Mouse (Mus musculus) 3134 (cell line): ENCODE measurements around the gene Peg3.
A peak's percentile ranks its signal among the peaks of the same experiment; 100 is the strongest.

Source experiments
- DNase-seq: peaks from one replicate; pipeline ENCODE4 v3.0.0-alpha.2; 2011; ENCODE audit warnings: low spot score; ENCODE audit not compliant: insufficient read length; ENCODE audit errors: extremely low read depth

The Peg3 gene

DNA sequence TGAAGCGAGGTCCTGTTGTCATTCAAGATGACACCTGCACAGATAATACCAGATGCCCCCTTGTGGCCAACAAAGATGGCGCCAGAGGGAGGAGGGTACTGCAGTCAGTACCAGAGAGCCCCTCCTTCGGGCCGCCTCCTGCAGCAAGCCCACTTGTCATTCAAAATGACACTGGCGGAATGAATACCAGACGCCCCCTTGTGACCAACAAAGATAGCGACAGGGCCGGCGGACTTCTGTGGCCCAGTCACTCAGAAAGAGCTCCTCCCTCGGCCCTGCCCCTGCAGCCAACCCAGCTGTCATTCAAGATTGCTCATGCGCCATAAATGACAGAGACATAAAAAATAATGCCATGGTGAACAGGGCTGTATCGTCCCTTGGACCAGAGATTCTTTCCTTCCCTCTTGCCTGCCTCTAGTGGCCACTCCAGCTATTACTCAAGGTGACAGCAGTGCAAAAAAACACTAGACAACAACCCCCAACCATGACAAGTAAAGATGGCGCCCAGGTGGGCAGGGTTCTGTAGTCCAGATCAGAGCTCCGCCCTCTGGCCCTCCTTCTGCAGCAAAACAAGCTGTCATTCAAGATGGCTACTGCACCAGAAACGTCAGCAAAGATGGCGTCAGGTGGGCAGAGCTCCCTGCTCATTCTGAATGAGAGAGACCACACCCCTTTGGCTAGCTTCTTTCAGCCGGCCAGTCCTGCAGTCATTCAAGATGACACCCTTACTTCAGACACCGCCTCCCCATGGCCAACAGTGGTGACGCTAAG lies 2.7 kb downstream of the Peg3 start:
- no peak for DNase-seq

DNA sequence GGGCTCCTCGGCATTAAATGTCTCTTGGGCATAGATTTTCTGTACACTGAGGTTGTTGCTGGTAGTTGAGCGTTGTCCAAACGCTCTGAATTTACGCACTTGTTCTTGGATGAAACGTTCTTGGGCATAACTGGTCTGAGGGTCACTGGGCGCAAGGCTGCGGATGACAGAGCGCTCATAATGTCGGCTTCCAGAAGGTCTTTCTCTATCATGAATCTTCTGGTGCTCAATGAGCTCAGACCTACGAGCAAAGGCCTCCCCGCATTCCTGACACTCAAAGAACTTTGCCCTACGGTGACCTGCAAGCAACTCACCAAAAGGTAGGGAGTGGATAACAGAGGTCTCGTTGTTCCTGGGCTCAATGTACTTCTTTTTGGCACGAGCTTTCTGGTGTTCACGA lies 20.8 kb downstream of the Peg3 start:
- no peak for DNase-seq

DNA sequence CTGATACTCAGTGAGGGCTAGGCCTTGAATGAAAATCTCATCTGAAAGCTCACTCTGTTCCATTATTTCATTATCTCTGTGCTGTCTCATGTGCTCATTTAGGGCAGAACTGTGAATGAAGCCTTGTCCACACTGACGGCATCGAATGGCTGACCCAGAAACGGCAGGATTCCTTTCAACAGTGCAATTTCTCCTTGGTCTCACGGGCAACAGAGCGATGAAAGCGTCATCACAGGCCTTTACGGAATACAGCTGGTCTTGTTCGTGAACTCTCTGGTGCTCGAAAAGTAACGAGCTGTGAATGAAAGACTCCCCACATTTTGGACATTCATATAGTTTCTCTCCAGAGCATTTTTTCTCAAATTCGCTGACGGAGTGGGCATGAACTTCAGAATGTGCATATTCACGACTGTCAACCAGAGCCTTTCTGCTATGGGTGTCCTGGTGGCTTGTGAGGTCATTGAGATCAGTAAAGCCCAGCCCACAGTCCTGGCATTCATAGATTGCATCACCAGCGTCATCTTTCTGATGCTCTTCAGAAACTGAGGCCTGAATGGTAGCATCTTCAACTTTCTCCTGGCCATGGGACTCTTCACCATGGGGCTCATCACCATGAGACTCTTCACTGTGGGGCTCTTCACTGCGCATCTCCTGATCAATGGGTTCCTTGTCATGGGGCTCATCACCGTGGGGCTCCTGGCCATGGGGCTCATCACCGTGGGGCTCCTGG lies 21.6 kb downstream of the Peg3 start:
- DNase-seq: no peak

DNA sequence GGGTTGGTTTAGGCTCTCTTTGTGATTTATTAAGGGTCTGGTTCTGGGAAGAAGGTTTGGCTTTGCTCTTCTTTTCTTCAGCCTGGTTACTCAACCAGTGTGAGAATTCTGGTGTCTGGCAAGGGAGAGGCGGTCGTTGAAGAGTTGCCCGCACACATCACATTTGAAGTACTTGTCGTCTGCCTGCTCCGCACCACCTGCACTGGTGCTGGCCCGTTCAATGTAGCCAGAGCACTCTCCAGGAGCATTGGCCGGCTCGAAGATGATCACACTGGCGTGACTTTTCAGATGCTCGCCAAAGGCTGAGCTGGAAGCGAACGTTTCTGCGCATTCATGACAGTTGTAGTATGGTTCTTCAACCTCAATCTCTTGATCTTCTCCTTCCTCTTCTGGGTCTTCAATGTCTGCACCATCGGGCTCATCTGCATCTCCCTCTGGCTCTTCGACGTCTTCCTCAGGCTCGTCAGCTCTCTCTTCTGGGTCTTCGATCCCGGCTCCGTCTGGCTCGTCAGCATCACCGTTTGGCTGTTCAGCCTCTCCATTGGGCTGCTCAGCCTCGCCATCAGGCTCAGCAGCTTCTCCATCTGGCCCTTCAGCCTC lies 22.7 kb downstream of the Peg3 start:
- no peak for DNase-seq

DNA sequence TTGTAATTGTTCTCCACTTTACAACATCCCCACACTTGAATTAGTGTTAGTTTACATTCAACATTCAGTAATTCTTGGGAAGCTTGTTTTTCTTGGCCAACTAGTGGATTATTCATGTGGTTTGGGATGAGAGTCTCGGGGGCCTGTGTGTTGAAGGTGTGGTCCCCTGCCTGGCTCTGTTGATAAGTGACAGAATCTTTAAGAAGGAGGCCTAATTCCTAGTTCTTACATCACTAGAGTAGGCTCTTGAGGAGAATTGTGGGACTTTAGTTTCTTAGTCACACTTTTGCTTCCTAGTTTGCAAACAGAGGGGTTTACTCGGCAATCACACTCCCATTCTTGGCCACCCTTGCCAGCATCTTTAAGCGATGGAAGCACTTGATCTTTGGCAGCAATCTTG lies 31.0 kb downstream of the Peg3 start:
- DNase-seq: no peak

DNA sequence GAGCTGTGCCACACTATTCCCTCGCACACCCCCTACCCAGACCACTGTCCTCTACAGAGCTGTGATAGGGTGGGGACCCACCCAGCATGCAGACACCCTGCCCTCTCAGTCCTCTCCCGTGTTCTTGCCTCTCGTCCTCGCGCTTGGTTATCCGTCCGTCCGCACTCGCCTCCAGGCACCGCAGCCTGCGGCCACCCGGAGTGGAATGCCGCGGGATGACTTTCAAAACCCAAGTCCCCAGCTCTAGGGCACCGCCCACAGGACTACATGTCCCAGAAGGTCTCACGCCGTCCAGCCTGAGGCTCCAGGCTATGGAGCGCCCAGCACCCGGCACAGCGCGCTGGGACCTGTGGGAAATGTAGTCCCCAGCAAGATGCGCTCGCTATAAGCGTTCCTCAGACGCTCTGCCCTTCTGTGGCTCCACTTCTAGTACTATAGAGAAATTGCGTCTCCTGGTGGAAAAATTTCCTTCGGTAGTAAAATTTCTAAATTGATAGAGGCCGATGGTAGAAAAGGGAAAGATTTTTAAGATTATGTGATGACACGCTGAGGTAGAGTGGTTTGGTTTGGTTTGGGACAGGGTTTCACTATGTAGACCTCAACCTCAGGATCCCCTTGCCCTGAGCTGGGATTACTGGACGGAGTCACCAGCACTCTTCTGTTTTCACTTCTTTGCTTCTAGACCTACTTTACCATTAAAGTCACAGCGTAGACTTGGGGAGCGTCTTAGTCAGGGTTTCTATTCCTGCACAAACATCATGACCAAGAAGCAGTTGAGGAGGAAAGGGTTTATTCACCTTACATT lies 33.8 kb downstream of the Peg3 start, which contains the start of gene Zim1:
Zim1 (minus strand) TSS at position 210 of the 805 bp plus-strand sequence.
- peak; percentile 7 for DNase-seq

DNA sequence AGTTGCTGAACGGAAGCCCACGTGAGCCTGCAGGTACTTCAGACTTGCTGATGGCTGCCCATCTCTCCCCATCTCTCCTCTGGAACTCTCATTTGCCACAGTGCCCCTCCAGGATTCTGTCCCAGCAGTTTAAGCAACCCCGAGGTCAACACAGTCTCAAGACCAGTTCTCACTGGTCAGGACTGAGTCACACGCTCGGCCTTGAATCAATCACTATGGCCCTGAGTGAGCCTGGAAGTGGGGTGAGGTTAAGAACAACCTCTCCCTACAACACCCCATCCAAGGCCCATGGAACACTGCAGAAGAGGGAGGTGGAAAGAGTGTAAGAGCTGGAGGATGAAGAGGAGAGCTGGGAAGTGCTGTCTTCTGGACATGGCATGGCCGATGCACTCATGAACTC lies 44.7 kb downstream of the Peg3 start:
- no peak for DNase-seq

DNA sequence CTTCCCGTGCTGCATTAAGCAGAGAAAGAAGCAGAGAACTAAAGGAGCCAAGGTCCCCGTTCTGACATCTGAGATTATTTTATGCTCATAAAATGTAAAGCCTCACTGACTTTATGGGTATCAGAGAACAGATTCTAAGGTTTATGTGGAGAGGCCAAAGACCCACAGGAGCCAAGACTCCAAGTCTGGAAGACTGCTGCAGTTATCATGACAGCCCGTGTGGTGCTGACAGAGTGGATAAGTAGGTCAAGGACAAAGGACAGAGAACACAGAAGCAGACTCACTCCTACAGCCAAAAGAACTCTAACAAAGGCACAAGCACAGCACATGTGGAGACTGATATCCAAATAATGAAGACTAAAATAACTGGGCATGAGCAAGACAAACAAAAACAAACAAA lies 63.5 kb downstream of the Peg3 start:
- no peak for DNase-seq

DNA sequence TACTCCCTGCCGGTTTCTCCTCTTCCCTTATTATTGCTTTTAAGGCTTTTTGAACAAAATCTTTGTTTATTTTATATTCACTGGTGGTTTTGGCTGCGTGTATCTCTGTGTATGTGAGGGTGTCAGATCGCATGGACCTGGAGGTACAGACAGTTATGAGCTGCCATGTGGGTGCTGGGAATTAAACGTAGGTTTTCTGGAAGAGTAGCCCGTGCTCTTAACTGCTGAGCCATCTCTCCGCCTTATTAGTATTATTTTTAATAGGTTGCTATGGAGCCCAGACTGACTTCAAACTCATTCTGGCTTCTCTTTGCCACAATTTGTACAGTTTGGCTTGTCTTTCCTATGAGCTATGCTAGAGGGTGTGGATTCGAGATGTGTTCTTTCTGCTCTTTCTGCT lies 66.8 kb downstream of the Peg3 start:
- DNase-seq: no peak

DNA sequence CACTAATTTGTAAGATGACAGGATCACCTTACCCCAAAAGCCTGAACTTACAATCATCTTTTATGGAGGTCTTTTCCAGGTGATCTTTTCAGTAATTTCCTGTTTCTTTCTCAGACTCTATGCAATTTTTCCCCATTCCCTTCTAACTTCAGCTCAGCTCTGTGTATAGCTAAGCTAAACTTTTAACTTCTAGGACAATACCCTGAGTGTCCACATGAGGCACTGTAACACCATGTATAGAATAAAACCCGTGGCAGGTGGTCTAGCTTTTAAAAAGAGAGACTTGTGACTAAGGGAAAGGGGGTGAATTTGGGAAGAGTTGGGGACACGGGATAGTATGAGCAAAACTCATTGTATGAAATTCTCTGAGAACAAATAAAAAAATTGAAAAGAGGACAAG lies 70.6 kb downstream of the Peg3 start:
- no peak for DNase-seq

DNA sequence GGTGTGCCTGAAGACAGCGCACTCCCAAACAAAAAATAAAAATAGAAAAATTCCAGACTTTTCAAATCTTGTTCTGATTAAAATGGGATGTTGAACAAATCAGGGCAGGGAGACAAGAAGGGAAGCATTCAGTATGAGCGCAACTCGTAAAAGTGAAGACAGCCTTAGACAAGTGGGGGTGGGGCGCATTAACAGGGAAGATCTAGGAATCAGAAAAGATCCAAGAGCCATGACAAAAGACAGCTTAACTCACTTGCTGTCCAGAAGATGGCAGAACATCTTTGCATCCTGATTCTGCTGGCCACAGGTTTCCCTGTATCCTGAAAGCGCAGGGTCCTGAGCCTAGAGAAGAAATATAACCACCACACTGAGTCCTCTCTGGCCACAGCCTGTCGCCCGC lies 71.6 kb downstream of the Peg3 start:
- DNase-seq: no peak
